Mouse (Mus musculus) T-cell, adult 2 months (primary cell): ENCODE results near the gene Srebf2.
"Not testable (repeated sequence)": the region's sequence is repeated elsewhere in the genome, so short reads cannot be mapped to it uniquely, and the experiment has no call there.

ENCODE experiments used
- DNase-seq: peaks from one replicate; pipeline ENCODE4 v3.0.0; 2022; ENCODE audit warnings: low spot score

The Srebf2 gene

GRCm38 (mm10) chr15:82224602-82225215, 77.7 kb downstream of the Srebf2 start:
- DNase-seq: no peak

- no peak for DNase-seq
Observed at GRCm38 (mm10) chr15:82225769-82226168, 78.8 kb downstream of the Srebf2 start.

- no peak for DNase-seq
Observed at GRCm38 (mm10) chr15:82229542-82230045, 82.6 kb downstream of the Srebf2 start.

- DNase-seq: no peak
Observed at GRCm38 (mm10) chr15:82230098-82230611, 83.2 kb downstream of the Srebf2 start.

- no peak for DNase-seq
Observed at GRCm38 (mm10) chr15:82231100-82231499, 84.1 kb downstream of the Srebf2 start.

GRCm38 (mm10) chr15:82231591-82232378, 84.8 kb downstream of the Srebf2 start:
- no peak for DNase-seq

- no peak for DNase-seq
Observed at GRCm38 (mm10) chr15:82232651-82233050, 85.7 kb downstream of the Srebf2 start.

- DNase-seq: no peak
Observed at GRCm38 (mm10) chr15:82235661-82236060, 88.7 kb downstream of the Srebf2 start.

- peak; percentile 86 for DNase-seq
Observed at GRCm38 (mm10) chr15:82236565-82236964, 89.6 kb downstream of the Srebf2 start.

- no peak for DNase-seq
Observed at GRCm38 (mm10) chr15:82243311-82243710, 96.3 kb downstream of the Srebf2 start.

GRCm38 (mm10) chr15:82243742-82244114, 96.7 kb downstream of the Srebf2 start:
- DNase-seq: peak; percentile 45

- DNase-seq: peak; percentile 89
Observed at GRCm38 (mm10) chr15:82244115-82244804, 97.3 kb downstream of the Srebf2 start, which contains the start of gene Cenpm. Cenpm (minus strand) TSS chr15:82244748.

- not testable (repeated sequence) for DNase-seq
Observed at GRCm38 (mm10) chr15:82244805-82245161, 97.8 kb downstream of the Srebf2 start.

- DNase-seq: no peak
Observed at GRCm38 (mm10) chr15:82247131-82247776, 100.3 kb downstream of the Srebf2 start.

- DNase-seq: no peak
Observed at GRCm38 (mm10) chr15:82251579-82251978, 104.6 kb downstream of the Srebf2 start.

GRCm38 (mm10) chr15:82252097-82252496, 105.1 kb downstream of the Srebf2 start, which contains the start of gene 1500009C09Rik:
1500009C09Rik (plus strand) TSS chr15:82252397.
- DNase-seq: no peak
